Mouse (Mus musculus) kidney, adult 18-20 months (tissue): ENCODE measurements around the gene Mef2a.

Experiments used
- DNase-seq: peaks from one replicate; pipeline ENCODE4 v3.0.0; 2021

Gene Mef2a

GRCm38 (mm10) chr7:67243121-67243893 lies 129.4 kb downstream of the Mef2a start:
- DNase-seq = no peak

GRCm38 (mm10) chr7:67241969-67242368 lies 130.7 kb downstream of the Mef2a start:
- DNase-seq = no peak

GRCm38 (mm10) chr7:67237752-67238151 lies 134.9 kb downstream of the Mef2a start:
- no peak for DNase-seq

DNA sequence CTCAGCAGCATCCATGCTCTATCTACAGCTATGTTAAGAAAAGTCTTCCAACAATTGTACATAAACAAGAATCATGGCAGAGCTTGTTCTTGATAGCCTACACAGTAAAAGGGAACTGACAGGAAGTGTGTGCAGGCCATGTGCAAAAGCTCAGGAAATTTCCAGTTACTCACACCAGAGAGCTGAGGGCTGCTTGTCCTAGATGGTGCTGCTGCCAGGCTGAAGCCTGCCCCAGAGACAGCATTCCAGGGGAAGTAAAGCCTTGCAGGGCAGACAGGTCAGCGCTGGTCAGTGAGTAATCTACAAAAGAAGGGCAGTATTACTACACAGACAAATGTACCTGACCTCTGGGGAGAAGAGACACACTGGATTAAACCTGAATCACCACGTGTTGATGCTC lies 136.3 kb downstream of the Mef2a start:
- no peak for DNase-seq

GRCm38 (mm10) chr7:67234797-67235196 lies 137.9 kb downstream of the Mef2a start:
- DNase-seq = peak; percentile 22

GRCm38 (mm10) chr7:67232504-67232903 lies 140.2 kb downstream of the Mef2a start:
- DNase-seq = no peak

- no peak for DNase-seq
These were observed 142.0 kb downstream of the Mef2a start for GRCm38 (mm10) chr7:67230640-67231140.

DNA sequence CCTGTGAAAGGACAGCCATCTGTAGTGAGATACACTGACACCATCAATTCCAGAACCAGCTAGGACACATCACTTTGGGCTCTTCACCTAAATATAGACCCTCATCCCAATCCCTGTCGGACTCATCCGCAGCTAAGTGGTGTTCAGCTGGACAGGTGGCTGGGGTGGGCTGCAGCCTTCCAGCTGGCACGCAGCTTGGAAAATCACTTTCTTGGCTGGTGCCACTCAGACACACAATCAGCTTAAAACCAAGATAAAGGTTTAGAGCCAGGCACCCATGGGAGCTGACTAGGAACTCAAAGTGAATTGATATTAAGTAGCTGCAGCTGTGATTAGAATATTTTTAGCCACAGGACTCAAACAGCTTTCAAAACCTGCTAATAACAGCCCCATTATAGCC lies 142.4 kb downstream of the Mef2a start:
- no peak for DNase-seq

- DNase-seq = no peak
These were observed 143.0 kb downstream of the Mef2a start for GRCm38 (mm10) chr7:67229701-67230100.

- DNase-seq = peak; percentile 50
These were observed 143.6 kb downstream of the Mef2a start for GRCm38 (mm10) chr7:67228891-67229602.

GRCm38 (mm10) chr7:67228390-67228789 lies 144.3 kb downstream of the Mef2a start:
- DNase-seq = no peak

- no peak for DNase-seq
These were observed 145.1 kb downstream of the Mef2a start for GRCm38 (mm10) chr7:67227538-67227937.

DNA sequence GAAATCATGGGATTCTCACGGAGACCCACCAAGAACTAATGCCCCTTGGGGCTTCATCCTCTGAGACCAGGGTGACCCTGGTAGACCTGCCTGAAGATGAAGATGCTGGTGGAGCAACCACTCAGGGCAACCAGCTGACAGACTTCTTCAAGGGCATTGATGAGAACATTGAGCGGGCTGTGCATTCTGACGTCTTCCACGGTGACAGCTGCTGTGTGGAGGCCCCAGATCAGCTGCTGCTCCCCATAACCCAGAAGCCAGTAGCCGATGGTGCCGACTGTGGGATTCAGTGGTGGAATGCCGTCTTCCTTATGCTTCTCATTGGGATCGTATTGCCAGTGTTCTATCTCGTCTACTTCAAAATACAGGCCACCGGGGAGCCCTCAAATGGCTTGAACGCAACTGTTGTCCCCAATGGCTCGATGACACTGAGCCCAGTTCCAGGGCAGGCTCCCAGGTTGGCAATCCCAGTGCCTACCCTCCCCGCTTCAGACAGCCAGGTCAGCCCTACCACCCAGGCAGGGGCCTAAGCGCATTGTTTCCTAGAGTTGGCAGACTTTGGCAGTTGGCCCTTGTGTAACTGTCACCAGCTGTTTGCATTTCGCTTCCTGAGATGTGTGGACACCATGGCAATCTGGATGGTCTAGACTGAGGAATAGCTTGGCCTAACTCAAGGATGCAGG lies 146.6 kb downstream of the Mef2a start:
- no peak for DNase-seq

- peak; percentile 98 for DNase-seq
These were observed 150.3 kb downstream of the Mef2a start, which contains the start of gene Lysmd4 for GRCm38 (mm10) chr7:67222220-67222862. Gene Lysmd4, plus strand, starts transcription at chr7:67222544.

- peak; percentile 73 for DNase-seq
These were observed 155.6 kb downstream of the Mef2a start for GRCm38 (mm10) chr7:67217025-67217424.

DNA sequence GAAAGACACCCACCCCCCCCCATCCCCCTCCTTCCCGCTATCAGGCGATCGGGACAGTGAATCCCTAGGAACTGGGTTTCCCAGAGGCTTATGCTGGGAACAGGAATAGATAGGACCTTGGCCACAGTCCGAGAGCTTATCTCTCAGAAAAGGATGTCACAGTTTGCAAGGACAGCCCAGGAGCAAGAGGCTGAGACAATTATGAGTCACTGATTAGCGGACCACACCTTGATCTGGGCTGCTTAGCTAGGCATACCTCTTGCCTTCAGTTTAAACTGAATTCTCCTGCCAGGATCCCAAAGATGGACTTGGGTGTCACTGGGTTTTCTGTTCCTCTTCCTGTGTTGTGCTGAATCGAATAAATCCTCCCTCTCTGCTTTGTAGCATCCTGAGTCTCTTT lies 156.3 kb downstream of the Mef2a start:
- DNase-seq = no peak

DNA sequence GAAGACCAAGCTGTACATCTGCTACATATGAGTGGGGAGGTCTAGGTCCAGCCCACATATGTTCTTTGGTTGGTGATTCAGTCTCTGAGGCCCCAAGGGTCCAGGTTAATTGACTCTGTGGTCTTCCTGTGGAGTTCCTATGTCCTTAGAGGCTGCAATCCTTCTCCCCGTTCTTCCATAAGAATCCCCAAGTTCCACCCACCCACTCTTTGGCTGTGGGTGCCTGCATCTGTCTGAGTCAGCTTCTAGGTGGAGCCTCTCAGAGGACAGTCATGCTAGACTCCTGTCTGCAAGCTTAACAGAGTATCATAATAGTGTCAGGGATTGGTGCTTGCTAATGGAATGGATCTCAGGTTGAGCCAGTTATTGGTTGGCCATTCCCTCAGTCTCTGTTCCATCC lies 159.1 kb downstream of the Mef2a start:
- DNase-seq = no peak

GRCm38 (mm10) chr7:67211971-67212370 lies 160.7 kb downstream of the Mef2a start:
- no peak for DNase-seq

GRCm38 (mm10) chr7:67211341-67211740 lies 161.3 kb downstream of the Mef2a start:
- DNase-seq = no peak

- DNase-seq = no peak
These were observed 162.4 kb downstream of the Mef2a start for GRCm38 (mm10) chr7:67210004-67210833.

DNA sequence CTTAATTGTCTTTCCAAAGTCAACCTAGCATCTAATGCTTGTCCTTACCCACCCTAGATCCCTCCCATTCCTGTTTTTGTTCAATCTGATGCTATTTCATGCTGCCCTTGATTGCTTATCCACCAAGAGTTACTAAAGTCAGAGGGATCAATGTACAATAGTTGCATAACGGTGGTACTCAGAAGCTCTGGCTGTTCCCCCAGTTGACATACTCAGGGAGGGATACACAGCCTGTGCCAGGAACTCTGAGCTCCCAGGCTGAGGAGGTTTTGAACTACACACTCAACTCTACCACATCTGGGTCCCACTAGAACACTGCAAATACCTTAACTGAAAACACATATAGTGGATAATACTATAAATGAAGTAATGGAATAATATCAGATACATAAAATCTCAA lies 164.3 kb downstream of the Mef2a start:
- no peak for DNase-seq

DNA sequence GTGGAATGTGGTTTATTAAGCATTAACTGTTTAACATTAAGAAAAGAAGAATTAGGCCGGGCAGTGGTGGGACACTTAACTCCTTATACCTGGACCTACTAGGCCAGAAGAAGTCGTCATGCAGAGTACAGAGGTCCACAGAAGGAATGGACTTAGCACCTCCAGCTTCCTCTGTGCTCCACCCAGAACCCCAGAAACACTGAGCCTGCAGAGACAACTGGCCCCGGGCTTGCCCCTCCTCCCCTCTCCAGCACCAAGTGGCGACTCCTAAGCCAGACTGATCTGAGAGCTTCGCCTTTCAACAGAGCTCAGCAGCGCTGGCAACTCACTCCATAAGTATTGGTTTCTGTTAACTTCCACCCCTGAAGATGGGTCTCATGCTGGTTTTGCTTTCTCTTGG lies 165.0 kb downstream of the Mef2a start:
- peak; percentile 36 for DNase-seq
